Mouse (Mus musculus) hindbrain, embryonic 11.5 days (tissue): ENCODE measurements around the gene Tmem247. TPM values are rescaled to one million over a fixed set of nuclear protein-coding genes. Genes with fewer than 3 reads are reported as not detected.

ENCODE experiments used
- ATAC-seq: fragments of 200-750 bp; cut with Nextera tagmentation; 2 replicates; pipeline ENCODE4 v1.8.0; 2017; ENCODE audit warnings: mild to moderate bottlenecking, moderate TSS enrichment, moderate library complexity; ENCODE audit not compliant: low FRiP score
- DNase-seq: peaks from one replicate; pipeline ENCODE4 v3.0.0-alpha.2; 2015; ENCODE audit warnings: low spot score
- H3K27ac ChIP-seq: fragments of 300-500 bp; sonication (generic); 2 replicates; pipeline ENCODE4 v1.5.1; 2014; ENCODE audit warnings: mild to moderate bottlenecking, low read depth, low read length
- H3K27me3 ChIP-seq: fragments of 300-500 bp; sonication (generic); 2 replicates; pipeline ENCODE4 v1.6.1; 2014; ENCODE audit warnings: mild to moderate bottlenecking, low read length, moderate library complexity, mixed read lengths; ENCODE audit not compliant: control insufficient read depth, insufficient read depth
- H3K36me3 ChIP-seq: fragments of 300-500 bp; sonication (generic); 2 replicates; pipeline ENCODE4 v1.6.1; 2014; ENCODE audit warnings: mild to moderate bottlenecking, low read length, moderate library complexity, mixed read lengths; ENCODE audit not compliant: control insufficient read depth, insufficient read depth
- H3K4me1 ChIP-seq: fragments of 300-500 bp; sonication (generic); replicated peaks from 2 replicates; pipeline ENCODE4 v1.6.1; 2014; ENCODE audit warnings: low read length, mixed read lengths; ENCODE audit not compliant: control insufficient read depth, insufficient read depth
- H3K4me2 ChIP-seq: fragments of 300-500 bp; sonication (generic); replicated peaks from 2 replicates; pipeline ENCODE4 v1.6.1; 2014; ENCODE audit warnings: mild to moderate bottlenecking, low read depth, low read length
- H3K4me3 ChIP-seq: fragments of 300-500 bp; sonication (generic); 2 replicates; pipeline ENCODE4 v1.5.1; 2014; ENCODE audit warnings: low read depth, low read length
- H3K9ac ChIP-seq: fragments of 300-500 bp; sonication (generic); 2 replicates; pipeline ENCODE4 v1.6.1; 2014; ENCODE audit warnings: low read depth, low read length
- H3K9me3 ChIP-seq: fragments of 300-500 bp; sonication (generic); 2 replicates; pipeline ENCODE4 v1.6.1; 2016; ENCODE audit warnings: low read length; ENCODE audit not compliant: control insufficient read depth
- WGBS: fragments of 180-500 bp; shearing (Covaris S2); extraction: QIAGEN DNeasy Blood & Tissue Kit; methylation state at CpG from one replicate; pipeline ENCODE4 v1.1.7; 2014; 5-methylcytosine and 5-hydroxymethylcytosine counted together
- polyA plus RNA-seq: library from polyadenylated mRNA; unstranded; fragments of >200 nt; fragmentation: Nextera tagmentation; extraction: Ambion mirVana; gene quantifications from 2 replicates; pipeline ENCODE4 v1.2.1, GENCODE M21; 2014

Tmem247 gene
- polyA plus RNA-seq, 1 experiment from 2014 or later: not detected

DNA sequence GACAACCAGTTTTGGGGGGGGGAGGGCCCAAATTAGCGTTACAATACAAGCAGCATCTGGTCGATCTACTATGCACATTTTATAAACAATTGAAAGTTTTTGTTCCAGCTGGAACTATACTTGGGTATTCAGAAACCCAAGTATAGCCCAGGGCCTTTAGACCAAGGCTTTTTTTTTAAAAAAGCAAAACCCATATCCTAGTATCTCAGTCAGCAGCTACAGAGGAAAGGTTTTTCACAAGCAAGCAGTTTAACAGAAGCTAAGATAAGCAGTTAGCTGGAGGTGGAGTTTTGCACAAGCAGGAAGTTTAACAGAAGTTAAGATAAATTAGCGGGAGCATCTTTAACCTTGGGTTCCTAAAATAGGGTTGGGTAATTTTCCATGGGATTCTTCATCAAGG lies 9.7 kb downstream of the Tmem247 start:
- no peak overlapping the region for H3K4me2 ChIP-seq
- no peak overlapping the region for H3K9ac ChIP-seq
- no peak for DNase-seq
- H3K27ac ChIP-seq: no peak overlapping the region
- H3K36me3 ChIP-seq: no peaks in the 10 kb centered on the region
- H3K27me3 ChIP-seq: no peaks in the 10 kb centered on the region
- no peak for ATAC-seq
- WGBS: 85% methylated on average over 3 of the region's 3 CpGs
- H3K9me3 ChIP-seq: no peaks in the 10 kb centered on the region
- no peak overlapping the region for H3K4me3 ChIP-seq
- no peaks in the 10 kb centered on the region for H3K4me1 ChIP-seq

DNA sequence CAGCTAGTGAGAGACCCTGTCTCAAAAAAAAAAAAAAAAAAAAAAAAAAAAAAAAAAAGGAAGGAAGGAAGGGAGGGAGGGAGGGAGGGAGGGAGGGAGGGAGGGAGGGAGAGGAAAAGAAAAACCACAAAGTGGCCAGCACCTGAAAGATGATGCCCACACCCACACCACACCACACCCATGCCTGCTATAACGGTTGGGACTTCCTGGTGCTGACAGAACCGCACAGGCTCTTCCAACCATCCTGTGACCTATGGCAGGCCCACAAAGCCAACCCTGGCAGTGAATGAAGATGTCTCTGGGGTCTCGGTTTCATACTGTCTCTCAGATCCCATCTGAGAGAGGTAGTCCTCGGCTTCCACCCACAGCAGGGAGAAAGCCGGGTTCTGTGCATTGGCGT lies 12.2 kb downstream of the Tmem247 start:
- H3K27ac ChIP-seq: no peak overlapping the region
- H3K4me1 ChIP-seq: no peaks in the 10 kb centered on the region
- DNase-seq (no peak), ATAC-seq (no peak)
- WGBS: 85% methylated on average over 6 of the region's 6 CpGs
- H3K36me3 ChIP-seq: no peaks in the 10 kb centered on the region
- H3K4me3 ChIP-seq: no peak overlapping the region
- H3K9ac ChIP-seq: no peak overlapping the region
- H3K4me2 ChIP-seq: no peak overlapping the region
- no peaks in the 10 kb centered on the region for H3K9me3 ChIP-seq
- H3K27me3 ChIP-seq: no peaks in the 10 kb centered on the region

DNA sequence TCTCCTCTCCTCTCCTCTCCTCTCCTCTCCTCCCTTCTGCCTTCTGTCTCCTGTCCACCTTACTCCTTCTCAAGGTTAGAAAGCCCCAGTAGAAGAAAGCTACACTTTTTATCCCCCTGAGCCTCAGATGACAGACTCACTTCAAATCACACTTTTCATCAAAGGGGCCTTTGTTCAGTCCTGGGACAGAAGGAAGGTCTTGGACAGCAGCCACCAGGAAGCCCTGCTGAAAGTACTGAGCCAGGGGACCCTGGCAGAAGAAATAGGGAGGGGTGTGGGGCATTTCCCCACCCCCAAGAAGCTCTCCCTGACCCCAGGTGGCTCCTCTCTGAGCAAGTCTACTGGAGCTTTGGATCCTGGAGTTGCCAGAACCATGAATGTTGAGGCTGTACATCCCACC lies 12.8 kb downstream of the Tmem247 start:
- Histone ChIP-seq H3K27me3 (no peaks in the 10 kb centered on the region), H3K27ac (no peak overlapping the region), H3K9ac (no peak overlapping the region), H3K9me3 (no peaks in the 10 kb centered on the region), H3K36me3 (no peaks in the 10 kb centered on the region), H3K4me3 (no peak overlapping the region), H3K4me2 (no peak overlapping the region), H3K4me1 (no peaks in the 10 kb centered on the region)
- ATAC-seq (no peak), DNase-seq (no peak)

DNA sequence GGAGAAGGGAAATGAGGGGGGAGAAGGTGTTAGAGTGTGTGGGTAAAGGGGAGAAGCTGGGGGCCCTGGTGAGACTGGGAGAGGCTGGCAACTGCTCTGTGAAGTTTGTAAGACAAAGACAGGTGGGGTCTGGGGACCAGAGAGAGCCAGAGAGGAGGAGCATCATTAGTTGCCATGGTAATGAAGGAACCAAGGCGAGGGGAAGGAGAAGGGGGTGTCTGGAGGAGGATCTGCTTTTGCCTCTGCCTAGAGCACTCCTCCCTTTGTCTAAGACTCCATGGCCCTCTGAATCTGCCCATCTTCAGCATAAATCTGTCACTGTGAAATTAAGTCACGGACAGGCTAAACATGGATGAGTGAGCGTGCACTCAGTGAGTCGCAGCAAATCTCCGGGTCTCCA lies 15.7 kb downstream of the Tmem247 start:
- H3K4me2 ChIP-seq: no peak overlapping the region
- H3K27me3 ChIP-seq: no peaks in the 10 kb centered on the region
- no peak overlapping the region for H3K9ac ChIP-seq
- no peak overlapping the region for H3K4me3 ChIP-seq
- ATAC-seq (no peak), DNase-seq (peak; percentile 12)
- no peaks in the 10 kb centered on the region for H3K36me3 ChIP-seq
- 37% methylated on average over 5 of the region's 5 CpGs for WGBS
- no peaks in the 10 kb centered on the region for H3K4me1 ChIP-seq
- H3K9me3 ChIP-seq: no peaks in the 10 kb centered on the region
- no peak overlapping the region for H3K27ac ChIP-seq

DNA sequence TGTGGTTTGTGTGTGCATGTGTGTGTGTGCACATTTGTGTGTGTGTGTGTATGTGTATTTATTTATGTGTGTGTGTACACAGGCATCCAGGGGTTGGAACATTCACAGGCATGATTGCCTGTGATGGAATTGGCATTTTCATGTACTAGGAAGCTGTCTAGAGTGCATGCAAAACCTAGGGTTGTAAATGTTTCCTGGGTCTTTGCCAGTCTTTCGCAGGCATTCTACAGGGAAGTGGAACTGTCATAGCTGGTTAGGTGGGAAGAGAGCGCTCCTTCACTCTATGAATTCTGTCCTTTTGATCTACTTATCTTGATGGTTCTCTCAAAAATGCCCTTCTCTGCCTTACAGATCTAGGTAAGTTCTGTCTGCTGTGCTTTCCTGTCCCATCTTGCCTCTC lies 19.9 kb downstream of the Tmem247 start:
- Histone ChIP-seq H3K27ac (no peak overlapping the region), H3K9ac (no peak overlapping the region), H3K4me2 (no peak overlapping the region), H3K27me3 (no peaks in the 10 kb centered on the region), H3K4me1 (no peaks in the 10 kb centered on the region), H3K36me3 (no peaks in the 10 kb centered on the region), H3K4me3 (no peak overlapping the region), H3K9me3 (no peaks in the 10 kb centered on the region)
- 88% methylated on average over 2 of the region's 2 CpGs for WGBS
- ATAC-seq: no peak
- DNase-seq: no peak

DNA sequence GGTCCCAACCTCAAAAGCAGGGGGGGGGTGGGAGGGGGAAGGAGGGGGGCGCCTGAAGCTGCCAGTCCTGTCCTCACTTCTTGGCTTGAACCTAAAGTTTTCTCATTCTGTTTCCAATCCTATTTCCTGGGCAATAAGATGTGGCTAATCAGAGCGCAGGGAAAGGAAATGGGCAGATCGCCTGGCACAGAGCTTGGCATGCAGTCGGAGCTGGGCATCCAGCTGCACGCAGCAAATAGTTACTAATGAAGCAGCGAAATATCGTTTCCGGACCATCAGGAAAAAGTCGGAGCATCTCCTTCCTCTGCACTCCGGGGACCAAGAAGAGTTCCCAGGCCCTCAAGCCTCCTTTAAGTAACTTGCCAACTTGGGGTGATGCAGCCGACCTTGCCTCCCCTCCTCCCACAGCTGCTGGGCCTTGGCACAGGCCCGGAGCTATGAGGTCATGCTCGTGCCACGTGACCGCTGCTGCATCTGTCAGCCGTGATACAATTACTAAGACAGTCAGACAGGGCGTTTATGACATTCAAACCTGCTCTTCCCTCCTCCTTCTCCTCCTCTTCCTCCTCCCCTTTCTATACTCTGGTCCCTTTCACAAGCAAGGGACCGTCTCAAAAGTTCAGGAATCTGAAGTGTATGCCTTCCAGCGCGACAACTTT lies 20.5 kb downstream of the Tmem247 start:
- 5% methylated on average over 20 of the region's 20 CpGs for WGBS
- DNase-seq: peak; percentile 80
- Histone ChIP-seq H3K27ac (no peak overlapping the region), H3K36me3 (no peaks in the 10 kb centered on the region), H3K27me3 (no peaks in the 10 kb centered on the region), H3K4me2 (peak overlapping the region; percentile 25), H3K4me1 (no peaks in the 10 kb centered on the region), H3K9ac (no peak overlapping the region), H3K9me3 (no peaks in the 10 kb centered on the region), H3K4me3 (peak overlapping the region; percentile 24)
- ATAC-seq: peak; percentile 89

DNA sequence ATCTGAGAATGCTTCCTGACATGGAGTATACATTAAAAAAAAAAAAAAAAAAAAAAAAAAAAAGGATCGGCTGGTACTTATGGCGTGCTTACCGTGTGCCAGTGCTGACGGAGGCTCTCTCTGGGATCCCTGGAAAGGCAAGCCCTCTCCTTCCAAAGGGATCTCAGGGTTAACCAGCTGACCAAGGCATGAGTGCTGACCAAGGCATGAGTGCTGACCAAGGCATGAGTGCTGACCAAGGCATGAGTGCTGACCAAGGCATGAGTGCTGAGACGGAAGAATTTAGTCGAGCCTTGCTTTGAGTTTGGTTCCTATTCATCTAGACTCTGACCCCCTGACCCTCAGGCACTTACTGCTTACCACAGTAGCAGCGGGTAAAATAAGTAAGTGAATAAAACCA lies 21.5 kb downstream of the Tmem247 start:
- H3K9me3 ChIP-seq: no peaks in the 10 kb centered on the region
- no peak overlapping the region for H3K27ac ChIP-seq
- H3K36me3 ChIP-seq: no peaks in the 10 kb centered on the region
- ATAC-seq: no peak
- H3K27me3 ChIP-seq: no peaks in the 10 kb centered on the region
- H3K4me3 ChIP-seq: no peak overlapping the region
- no peak overlapping the region for H3K9ac ChIP-seq
- WGBS: 52% methylated on average over 7 of the region's 7 CpGs
- DNase-seq: no peak
- H3K4me2 ChIP-seq: no peak overlapping the region
- H3K4me1 ChIP-seq: no peaks in the 10 kb centered on the region

DNA sequence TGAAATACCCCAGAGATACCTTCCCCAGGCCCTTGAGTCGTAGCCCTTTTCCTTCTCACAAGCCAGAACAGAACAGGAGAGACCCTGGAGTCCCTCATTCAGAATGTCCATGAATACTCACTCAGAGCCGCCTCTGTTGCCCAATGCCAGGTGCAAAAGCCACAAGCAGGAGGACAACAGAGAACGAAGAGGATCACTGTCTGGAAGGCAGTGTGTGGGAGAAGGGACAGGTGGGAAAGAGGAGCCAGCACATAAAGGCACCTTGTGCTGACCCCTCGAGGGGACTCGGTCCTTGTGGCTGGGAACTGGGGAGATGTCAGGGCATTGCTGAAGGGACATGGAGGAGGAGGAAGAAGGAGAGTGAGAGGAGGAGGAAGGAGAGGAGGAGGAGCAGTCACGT lies 25.0 kb downstream of the Tmem247 start:
- no peak for DNase-seq
- WGBS: 66% methylated on average over 6 of the region's 6 CpGs
- no peak overlapping the region for H3K9ac ChIP-seq

DNA sequence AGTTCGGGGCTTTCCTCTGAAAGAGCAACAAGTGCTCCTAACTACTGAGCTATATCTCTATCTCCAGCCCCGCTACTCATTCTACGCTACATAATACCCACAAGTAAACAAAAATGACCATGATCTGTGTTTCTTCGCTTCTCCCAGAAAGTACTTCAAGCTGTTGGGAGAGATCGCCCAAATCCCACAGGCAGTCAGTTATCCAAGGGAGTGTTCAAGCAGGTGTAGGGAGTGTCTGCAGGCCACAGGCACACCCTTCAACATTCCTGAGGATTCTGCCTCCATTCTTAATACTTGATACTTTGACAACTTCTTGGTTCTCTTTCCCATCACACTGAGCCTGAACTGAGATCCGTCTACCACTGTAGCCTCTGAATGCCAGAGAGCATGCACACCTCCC lies 26.0 kb downstream of the Tmem247 start:
- Histone ChIP-seq H3K36me3 (no peaks in the 10 kb centered on the region), H3K4me3 (no peak overlapping the region), H3K27me3 (no peaks in the 10 kb centered on the region), H3K9me3 (no peaks in the 10 kb centered on the region), H3K4me1 (no peaks in the 10 kb centered on the region), H3K4me2 (no peak overlapping the region), H3K9ac (no peak overlapping the region), H3K27ac (no peak overlapping the region)
- no peak for ATAC-seq
- no peak for DNase-seq
- WGBS: 84% methylated on average over 6 of the region's 6 CpGs

More for the DNA sequence above, 25.0 kb downstream of the Tmem247 start:
- no peak overlapping the region for H3K27ac ChIP-seq
- H3K4me2 ChIP-seq: no peak overlapping the region
- H3K4me1 ChIP-seq: no peaks in the 10 kb centered on the region
- H3K36me3 ChIP-seq: no peaks in the 10 kb centered on the region
- no peak overlapping the region for H3K4me3 ChIP-seq
- H3K27me3 ChIP-seq: no peaks in the 10 kb centered on the region
- no peaks in the 10 kb centered on the region for H3K9me3 ChIP-seq
- no peak for ATAC-seq
